Mouse (Mus musculus) intestine, embryonic 14.5 days (tissue): ENCODE data around the gene Barx2. TPM values are rescaled to one million over a fixed set of nuclear protein-coding genes. Genes with fewer than 3 reads are reported as not detected.

Source experiments
- ATAC-seq: fragments of 200-750 bp; cut with Nextera tagmentation; replicated peaks from 2 replicates; pipeline ENCODE4 v1.8.0; 2017; ENCODE audit warnings: low read depth, moderate number of reproducible peaks, moderate TSS enrichment, moderate library complexity; ENCODE audit not compliant: low FRiP score, low TSS enrichment
- DNase-seq: peaks from one replicate; pipeline ENCODE4 v3.0.0-alpha.2; 2018; ENCODE audit warnings: low spot score
- H3K27ac ChIP-seq: fragments of 300-500 bp; sonication (generic); 2 replicates; pipeline ENCODE4 v1.5.1; 2014; ENCODE audit warnings: low read depth, mild to moderate bottlenecking, control low read depth
- H3K27me3 ChIP-seq: fragments of 300-500 bp; sonication (generic); replicated peaks from 2 replicates; pipeline ENCODE4 v1.6.1; 2014; ENCODE audit warnings: low read length, control low read depth; ENCODE audit not compliant: control insufficient read depth, insufficient read depth
- H3K36me3 ChIP-seq: fragments of 300-500 bp; sonication (generic); 2 replicates; pipeline ENCODE4 v1.6.1; 2014; ENCODE audit warnings: low read length, control low read depth; ENCODE audit not compliant: control insufficient read depth, insufficient read depth
- H3K4me1 ChIP-seq: fragments of 300-500 bp; sonication (generic); replicated peaks from 2 replicates; pipeline ENCODE4 v1.6.1; 2014; ENCODE audit warnings: low read length, control low read depth, mixed read lengths; ENCODE audit not compliant: control insufficient read depth, insufficient read depth
- H3K4me2 ChIP-seq: fragments of 300-500 bp; sonication (generic); 2 replicates; pipeline ENCODE4 v1.6.1; 2014; ENCODE audit warnings: low read length
- H3K4me3 ChIP-seq: fragments of 300-500 bp; sonication (generic); 2 replicates; pipeline ENCODE4 v1.5.1; 2014; ENCODE audit warnings: low read depth, low read length, control low read depth, mixed read lengths
- H3K9ac ChIP-seq: fragments of 300-500 bp; sonication (generic); 2 replicates; pipeline ENCODE4 v1.6.1; 2014; ENCODE audit warnings: mild to moderate bottlenecking, low read length
- H3K9me3 ChIP-seq: fragments of 300-500 bp; sonication (generic); 2 replicates; pipeline ENCODE4 v1.6.1; 2016; ENCODE audit warnings: low read length, control low read depth; ENCODE audit not compliant: control insufficient read depth
- whole genome bisulfite sequencing: fragments of 180-500 bp; shearing (Covaris S2); extraction: QIAGEN DNeasy Blood & Tissue Kit; methylation state at CpG from one replicate; pipeline ENCODE4 v1.1.7; 2014; 5-methylcytosine and 5-hydroxymethylcytosine counted together
- polyA plus RNA-seq: library from polyadenylated mRNA; unstranded; fragments of >200 nt; fragmentation: Nextera tagmentation; extraction: Ambion mirVana; gene quantifications from 2 replicates; pipeline ENCODE4 v1.2.1, GENCODE M21; 2014

Barx2 gene
- polyA plus RNA-seq, 1 experiment from 2014 or later = 0.12 TPM

GRCm38 (mm10) chr9:31839106-31840027, 73.9 kb downstream of the Barx2 start:
- Histone ChIP-seq H3K4me2 (no peak overlapping the region), H3K27me3 (no peaks in the 10 kb centered on the region), H3K9ac (no peak overlapping the region), H3K27ac (0 out of 2 replicates have a peak overlapping the region, but pooled peaks have one; percentile 11), H3K4me1 (0 out of 2 replicates have a peak, but pooled peaks cover 3% of the 10 kb centered on the region), H3K4me3 (no peak overlapping the region), H3K9me3 (no peaks in the 10 kb centered on the region), H3K36me3 (no peaks in the 10 kb centered on the region)
- ATAC-seq (peak; percentile 80), DNase-seq (peak; percentile 59)
- WGBS = 19% methylated on average over 15 of the region's 15 CpGs

GRCm38 (mm10) chr9:31838047-31838446, 75.2 kb downstream of the Barx2 start:
- WGBS = 74% methylated on average over 6 of the region's 6 CpGs
- Histone ChIP-seq H3K27ac (no peak overlapping the region), H3K36me3 (no peaks in the 10 kb centered on the region), H3K4me1 (0 out of 2 replicates have a peak, but pooled peaks cover 3% of the 10 kb centered on the region), H3K27me3 (no peaks in the 10 kb centered on the region), H3K4me3 (no peak overlapping the region), H3K9ac (no peak overlapping the region), H3K9me3 (no peaks in the 10 kb centered on the region), H3K4me2 (no peak overlapping the region)
- DNase-seq = peak; percentile 43
- ATAC-seq = no peak

GRCm38 (mm10) chr9:31808753-31809152, 104.5 kb downstream of the Barx2 start:
- Histone ChIP-seq H3K4me3 (no peak overlapping the region), H3K27me3 (no peaks in the 10 kb centered on the region), H3K36me3 (no peaks in the 10 kb centered on the region), H3K4me2 (no peak overlapping the region), H3K9ac (no peak overlapping the region), H3K4me1 (no peaks in the 10 kb centered on the region), H3K27ac (no peak overlapping the region), H3K9me3 (no peaks in the 10 kb centered on the region)
- 72% methylated on average over 2 of the region's 2 CpGs for whole genome bisulfite sequencing
- ATAC-seq = no peak
- DNase-seq = no peak

GRCm38 (mm10) chr9:31802641-31803040, 110.6 kb downstream of the Barx2 start:
- no peak for DNase-seq
- no peak overlapping the region for H3K27ac ChIP-seq
- no peaks in the 10 kb centered on the region for H3K36me3 ChIP-seq
- no peak overlapping the region for H3K4me3 ChIP-seq
- H3K27me3 ChIP-seq = no peaks in the 10 kb centered on the region
- 91% methylated on average over 1 of the region's 1 CpGs for WGBS
- ATAC-seq = no peak
- H3K9ac ChIP-seq = no peak overlapping the region
- H3K9me3 ChIP-seq = no peaks in the 10 kb centered on the region
- H3K4me1 ChIP-seq = no peaks in the 10 kb centered on the region
- H3K4me2 ChIP-seq = no peak overlapping the region

Other genes starting within 250 kb of the Barx2 start
- gene Arhgap32, start 202.7 kb upstream of the Barx2 start, polyA plus RNA-seq = 10.6 and 10.8 TPM in 2 replicates